Mouse (Mus musculus) embryonic facial prominence, embryonic 11.5 days (tissue): ENCODE results near the gene Mfsd12. TPM values are rescaled to one million over a fixed set of nuclear protein-coding genes. Genes with fewer than 3 reads are reported as not detected.
A peak's percentile ranks its signal among the peaks of the same experiment; 100 is the strongest.

Experiments used
- ATAC-seq: fragments of 200-750 bp; cut with Nextera tagmentation; replicated peaks from 2 replicates; pipeline ENCODE4 v1.8.0; 2017; ENCODE audit warnings: low read depth; ENCODE audit not compliant: insufficient number of reproducible peaks, low FRiP score, low TSS enrichment
- DNase-seq: peaks from one replicate; pipeline ENCODE4 v3.0.0-alpha.2; 2015; ENCODE audit warnings: low spot score
- H3K27ac ChIP-seq: fragments of 300-500 bp; sonication (generic); replicated peaks from 2 replicates; pipeline ENCODE4 v1.5.1; 2014; ENCODE audit warnings: mild to moderate bottlenecking, low read depth, low read length, control low read depth
- H3K27me3 ChIP-seq: fragments of 300-500 bp; sonication (generic); 2 replicates; pipeline ENCODE4 v1.6.1; 2014; ENCODE audit warnings: mild to moderate bottlenecking, low read length, moderate library complexity, mixed read lengths; ENCODE audit not compliant: control insufficient read depth, insufficient read depth
- H3K36me3 ChIP-seq: fragments of 300-500 bp; sonication (generic); replicated peaks from 2 replicates; pipeline ENCODE4 v1.6.1; 2014; ENCODE audit warnings: low read depth, mild to moderate bottlenecking, low read length, moderate library complexity, mixed read lengths; ENCODE audit not compliant: control insufficient read depth, insufficient read depth
- H3K4me1 ChIP-seq: fragments of 300-500 bp; sonication (generic); 2 replicates; pipeline ENCODE4 v1.6.1; 2014; ENCODE audit warnings: low read length, mixed read lengths; ENCODE audit not compliant: control insufficient read depth, insufficient read depth
- H3K4me2 ChIP-seq: fragments of 300-500 bp; sonication (generic); 2 replicates; pipeline ENCODE4 v1.6.1; 2014; ENCODE audit warnings: low read depth, mild to moderate bottlenecking, control low read depth, low read length, moderate library complexity
- H3K4me3 ChIP-seq: fragments of 300-500 bp; sonication (generic); 2 replicates; pipeline ENCODE4 v1.5.1; 2014; ENCODE audit warnings: low read depth, low read length, control low read depth
- H3K9ac ChIP-seq: fragments of 300-500 bp; sonication (generic); replicated peaks from 2 replicates; pipeline ENCODE4 v1.6.1; 2014; ENCODE audit warnings: mild to moderate bottlenecking, control low read depth, low read length
- H3K9me3 ChIP-seq: fragments of 300-500 bp; sonication (generic); replicated peaks from 2 replicates; pipeline ENCODE4 v1.6.1; 2016; ENCODE audit warnings: mild to moderate bottlenecking, low read length, inconsistent platforms, mixed read lengths; ENCODE audit not compliant: control insufficient read depth
- WGBS: fragments of 180-500 bp; shearing (Covaris S2); extraction: QIAGEN DNeasy Blood & Tissue Kit; methylation state at CpG from one replicate; pipeline ENCODE4 v1.1.7; 2014; 5-methylcytosine and 5-hydroxymethylcytosine counted together
- polyA plus RNA-seq: library from polyadenylated mRNA; unstranded; fragments of >200 nt; fragmentation: Nextera tagmentation; extraction: Ambion mirVana; gene quantifications from 2 replicates; pipeline ENCODE4 v1.2.1, GENCODE M21; 2014

Gene Mfsd12
- polyA plus RNA-seq, 1 experiment from 2014 or later: 4.0 TPM

DNA sequence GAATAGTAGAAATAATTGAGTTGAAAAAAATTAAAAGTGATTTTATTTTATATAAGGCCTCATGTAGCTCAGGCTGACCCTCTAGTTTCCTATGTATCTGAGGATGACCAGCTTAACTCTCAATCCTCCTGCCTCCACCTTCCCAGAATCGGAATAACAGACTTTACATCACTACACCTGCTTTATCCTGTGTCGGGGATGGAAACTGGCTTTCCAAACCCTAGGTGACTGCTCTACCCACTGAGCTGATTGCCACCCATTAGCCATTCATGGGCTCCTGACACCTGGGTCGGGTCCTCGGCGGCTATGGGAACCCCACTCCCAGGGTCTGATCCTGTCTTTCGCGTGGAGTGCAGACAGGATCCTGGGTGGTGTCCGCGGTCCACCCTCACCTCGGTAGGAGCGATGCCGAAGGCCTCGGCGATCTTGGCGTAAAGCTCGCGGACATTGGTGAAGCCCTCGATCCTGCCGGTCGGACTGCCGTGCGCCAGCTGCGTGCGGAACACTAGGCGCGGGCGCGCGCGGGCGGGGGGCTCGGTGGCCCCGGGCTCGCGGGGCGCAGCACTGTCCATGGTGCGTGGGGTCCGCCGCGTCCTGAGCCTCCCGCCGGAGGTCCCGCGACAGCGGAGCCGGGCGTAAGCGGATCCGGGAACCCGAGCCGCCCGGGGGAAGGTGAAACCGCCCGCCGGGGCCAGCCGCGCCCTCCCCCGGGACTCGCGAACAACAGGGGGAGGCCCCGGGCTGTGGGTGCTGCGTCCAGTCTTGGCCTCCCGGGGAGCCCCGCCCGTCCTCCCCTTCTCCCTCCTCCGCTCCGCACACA, 14.4 kb upstream of the Mfsd12 start, which contains the start of gene Gipc3:
Gipc3 (minus strand) TSS at position 581 of the 820 bp plus-strand sequence.
- peak within 1 kb of the TSS; percentile 48 for H3K9ac ChIP-seq
- no peaks in the 10 kb centered on the region; the same call in 1 of the 2 replicates for H3K36me3 ChIP-seq
- H3K4me2 ChIP-seq: peak within 1 kb of the TSS; percentile 65
- WGBS: 6% methylated on average over 49 of the region's 67 CpGs
- H3K9me3 ChIP-seq: no peaks in the 10 kb centered on the region
- H3K27me3 ChIP-seq: peaks cover 34% of the 10 kb centered on the region
- H3K27ac ChIP-seq: no peak within 1 kb of the TSS
- peak within 1 kb of the TSS; percentile 40 for H3K4me3 ChIP-seq
- peaks cover 6% of the 10 kb centered on the region; the same call in 1 of the 2 replicates for H3K4me1 ChIP-seq
- no peak for ATAC-seq
- no peak for DNase-seq

DNA sequence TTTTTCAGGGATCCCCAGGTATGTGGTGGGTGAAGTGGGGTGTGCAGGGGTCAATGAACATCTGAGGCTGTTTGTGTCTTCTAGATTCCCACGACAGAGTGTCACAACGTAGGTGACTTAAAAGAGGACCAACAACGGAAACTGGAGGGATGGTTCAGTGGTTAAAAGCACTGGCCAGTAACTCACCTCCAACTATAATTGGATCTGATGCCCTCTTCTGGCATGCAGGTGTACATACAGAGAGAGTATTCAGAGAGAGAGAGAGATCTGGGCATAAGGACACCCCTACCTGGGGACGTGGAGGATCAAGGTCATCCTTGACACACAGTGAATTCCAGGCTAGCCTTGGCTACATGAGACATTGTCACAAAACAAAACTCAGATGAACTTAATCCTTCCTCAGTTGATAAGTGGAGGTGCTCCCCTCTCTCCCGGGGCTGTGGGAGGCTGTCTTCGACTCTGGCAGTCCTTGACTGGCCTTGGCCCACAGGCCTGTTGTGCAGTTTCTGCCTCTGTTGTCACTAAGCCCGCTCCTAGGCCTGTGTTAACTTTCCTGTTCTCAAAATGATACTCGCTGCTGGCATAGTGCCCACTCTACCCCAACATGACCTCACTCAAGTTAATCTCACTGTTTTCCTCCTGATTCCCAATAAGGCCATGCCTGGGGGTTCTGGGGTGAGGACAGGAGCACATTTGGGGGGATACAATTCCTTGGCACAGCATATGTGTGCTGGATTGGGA, 12.7 kb upstream of the Mfsd12 start:
- no peaks in the 10 kb centered on the region; the same call in none of the 2 replicates for H3K36me3 ChIP-seq
- H3K9ac ChIP-seq: no peak overlapping the region
- H3K4me3 ChIP-seq: no peak overlapping the region
- H3K4me2 ChIP-seq: no peak overlapping the region
- peaks cover 34% of the 10 kb centered on the region for H3K27me3 ChIP-seq
- DNase-seq (no peak), ATAC-seq (no peak)
- 56% methylated on average over 8 of the region's 8 CpGs for WGBS
- H3K4me1 ChIP-seq: peaks cover 12% of the 10 kb centered on the region
- no peaks in the 10 kb centered on the region for H3K9me3 ChIP-seq
- no peak overlapping the region for H3K27ac ChIP-seq

DNA sequence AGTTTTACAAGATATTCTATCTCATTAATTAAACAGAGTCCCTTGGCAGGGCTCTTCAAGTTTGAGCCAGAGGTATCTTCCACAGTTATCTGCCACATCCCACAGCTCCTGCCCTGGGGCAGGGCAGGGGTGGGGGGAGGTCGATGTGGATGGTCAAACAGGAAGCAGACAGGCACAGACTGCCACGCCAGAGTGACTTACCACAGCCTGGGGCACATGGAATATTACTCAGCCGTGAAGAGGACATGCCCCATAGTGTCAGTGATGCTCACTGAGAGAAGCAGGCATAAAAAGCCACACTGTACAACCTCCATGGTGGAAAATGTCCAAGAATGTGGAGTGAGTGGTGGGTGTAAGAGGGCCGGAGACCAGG, 12.1 kb upstream of the Mfsd12 start:
- no peak overlapping the region for H3K4me2 ChIP-seq
- no peak overlapping the region for H3K27ac ChIP-seq
- H3K9ac ChIP-seq: no peak overlapping the region
- DNase-seq: no peak
- peaks cover 34% of the 10 kb centered on the region for H3K27me3 ChIP-seq
- 84% methylated on average over 4 of the region's 4 CpGs for WGBS
- no peaks in the 10 kb centered on the region; the same call in none of the 2 replicates for H3K36me3 ChIP-seq
- peaks cover 12% of the 10 kb centered on the region for H3K4me1 ChIP-seq
- H3K9me3 ChIP-seq: no peaks in the 10 kb centered on the region
- no peak for ATAC-seq
- H3K4me3 ChIP-seq: no peak overlapping the region

DNA sequence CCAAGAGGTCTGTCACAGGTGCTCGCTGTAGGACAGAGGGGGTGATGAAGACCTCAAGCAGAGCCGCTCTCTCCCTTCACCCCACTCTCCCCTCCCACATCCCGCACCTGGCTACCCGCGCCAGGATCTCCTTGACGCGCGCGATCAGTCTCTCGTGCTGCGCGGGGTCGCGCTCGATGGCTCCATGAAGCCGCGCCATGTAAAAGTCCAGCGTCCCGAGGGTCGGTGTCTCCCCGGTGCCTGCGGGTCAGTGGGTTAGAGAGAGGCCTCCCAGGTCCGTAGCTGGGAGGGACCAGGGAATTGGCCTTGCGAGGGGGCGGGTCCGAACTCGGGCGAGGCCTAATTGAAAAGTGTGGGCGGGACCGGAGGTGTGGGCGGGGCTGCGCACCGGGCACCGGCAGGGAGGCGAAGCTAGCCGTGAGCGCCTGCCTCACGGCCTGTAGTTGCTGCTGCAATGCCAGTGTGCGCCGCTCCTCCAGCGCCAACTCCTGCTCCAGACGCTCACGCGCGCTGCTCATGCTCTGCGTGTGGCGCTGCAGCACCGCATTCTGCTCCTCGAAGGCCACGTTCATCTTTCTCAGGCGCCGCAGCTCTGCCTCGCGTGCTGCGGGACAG, 10.7 kb upstream of the Mfsd12 start:
- WGBS: 8% methylated on average over 54 of the region's 55 CpGs
- Histone ChIP-seq H3K4me1 (peaks cover 12% of the 10 kb centered on the region), H3K4me3 (peak overlapping the region; percentile 19; the same call in 1 of the 2 replicates)

DNA sequence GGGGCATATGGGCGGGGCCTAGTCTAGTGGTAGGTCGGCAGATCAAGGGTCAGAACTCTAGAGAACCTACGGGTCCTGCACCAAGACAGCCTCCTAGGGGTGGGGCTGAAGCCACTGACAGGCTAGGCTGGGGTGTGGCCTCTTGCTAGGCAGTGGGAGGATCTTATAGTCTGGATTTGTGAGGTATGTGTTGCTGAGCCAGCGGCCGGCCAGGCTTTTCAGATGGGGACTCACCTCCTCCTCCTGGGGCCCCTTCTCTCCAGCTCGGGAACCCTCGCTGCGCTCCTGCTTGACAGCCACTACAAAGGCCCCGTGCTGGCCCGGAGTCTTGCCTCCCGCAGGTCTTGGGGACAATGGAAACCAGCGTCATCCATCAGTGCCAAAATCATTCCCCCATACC, 8.1 kb upstream of the Mfsd12 start:
- DNase-seq (peak; percentile 35), ATAC-seq (no peak)
- Histone ChIP-seq H3K36me3 (no peaks in the 10 kb centered on the region; the same call in none of the 2 replicates), H3K4me1 (peaks cover 6% of the 10 kb centered on the region), H3K4me3 (peak overlapping the region; percentile 87), H3K27me3 (peaks cover 5% of the 10 kb centered on the region), H3K9ac (peak overlapping the region; percentile 87), H3K27ac (no peak overlapping the region), H3K9me3 (no peaks in the 10 kb centered on the region), H3K4me2 (peak overlapping the region; percentile 40)
- WGBS: 3% methylated on average over 12 of the region's 12 CpGs

More for the DNA sequence above, 10.7 kb upstream of the Mfsd12 start:
- no peak overlapping the region for H3K27ac ChIP-seq
- no peaks in the 10 kb centered on the region for H3K9me3 ChIP-seq
- no peaks in the 10 kb centered on the region; the same call in none of the 2 replicates for H3K36me3 ChIP-seq
- peak overlapping the region; percentile 39 for H3K9ac ChIP-seq
- peaks cover 28% of the 10 kb centered on the region for H3K27me3 ChIP-seq
- peak; percentile 79 for DNase-seq
- peak overlapping the region; percentile 45 for H3K4me2 ChIP-seq
- ATAC-seq: no peak

DNA sequence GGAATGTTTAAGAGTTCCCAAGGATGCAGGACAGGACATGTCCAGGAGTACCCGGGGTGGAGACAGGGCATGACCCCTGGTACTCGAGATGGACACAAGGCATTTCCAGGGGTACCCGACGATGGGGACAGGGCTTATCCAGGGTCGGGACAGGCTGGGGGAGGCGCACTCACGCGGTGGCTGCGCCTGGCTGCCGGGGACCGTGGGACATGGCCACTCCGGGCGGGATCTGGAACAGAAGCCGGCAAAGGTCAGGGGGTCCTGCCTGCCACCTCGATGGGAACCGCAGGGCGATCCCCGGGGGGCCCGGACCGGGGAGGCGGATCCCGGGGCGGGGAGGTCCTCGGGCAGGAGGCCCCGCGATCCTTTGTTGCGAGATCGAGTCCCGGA, 7.3 kb upstream of the Mfsd12 start:
- H3K9me3 ChIP-seq: no peaks in the 10 kb centered on the region
- H3K4me2 ChIP-seq: peak overlapping the region; percentile 40
- DNase-seq (no peak), ATAC-seq (peak; percentile 6; the same call in 1 of the 2 replicates)
- H3K4me3 ChIP-seq: peak overlapping the region; percentile 87
- H3K4me1 ChIP-seq: peaks cover 6% of the 10 kb centered on the region
- H3K27ac ChIP-seq: no peak overlapping the region
- H3K36me3 ChIP-seq: no peaks in the 10 kb centered on the region; the same call in none of the 2 replicates
- 0% methylated on average over 23 of the region's 29 CpGs for WGBS
- H3K27me3 ChIP-seq: no peaks in the 10 kb centered on the region; the same call in none of the 2 replicates
- H3K9ac ChIP-seq: peak overlapping the region; percentile 87

DNA sequence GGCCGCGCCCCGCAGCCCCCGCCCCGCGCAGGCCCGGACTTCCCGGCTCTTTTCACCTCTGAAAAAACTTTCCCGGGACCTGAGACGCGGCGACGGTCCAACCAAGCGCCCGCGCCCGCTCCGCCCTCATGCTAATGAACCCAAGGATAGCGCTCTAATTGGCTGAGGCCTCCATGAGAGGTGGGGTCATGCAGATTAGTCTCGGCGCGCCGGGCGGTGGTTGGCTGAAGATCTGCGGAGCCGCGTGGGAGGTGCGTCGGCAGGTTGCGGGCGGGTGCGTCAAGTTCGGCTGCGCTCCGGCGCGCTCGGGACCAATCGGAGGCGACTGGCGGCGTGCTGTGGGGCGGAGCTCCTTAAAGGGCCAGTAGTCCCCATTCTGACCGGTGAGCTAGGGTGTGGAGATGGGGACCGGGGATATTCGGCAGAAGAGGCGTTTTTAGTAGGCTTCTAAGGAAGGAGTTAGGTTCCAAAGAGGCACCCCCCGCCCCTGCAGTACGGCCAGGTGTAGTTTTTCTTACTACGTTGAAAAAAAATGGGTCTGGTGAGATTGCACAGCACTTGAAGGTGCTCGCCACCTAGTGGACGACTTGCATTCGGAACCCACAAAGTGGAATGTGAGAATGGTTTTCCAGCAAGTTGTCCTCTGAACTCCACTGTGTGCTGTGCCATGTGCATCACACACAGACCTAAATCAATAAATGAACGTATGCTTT, 6.8 kb upstream of the Mfsd12 start, which contains the start of gene Hmg20b:
Hmg20b (minus strand) TSS at position 130 of the 713 bp plus-strand sequence.
- under 1% methylated on average over 53 of the region's 54 CpGs for WGBS
- Histone ChIP-seq H3K9ac (peak within 1 kb of the TSS; percentile 87), H3K27me3 (no peaks in the 10 kb centered on the region), H3K27ac (no peak within 1 kb of the TSS), H3K4me3 (peak within 1 kb of the TSS; percentile 87), H3K9me3 (no peaks in the 10 kb centered on the region), H3K4me1 (peaks cover 6% of the 10 kb centered on the region), H3K4me2 (peak within 1 kb of the TSS; percentile 40), H3K36me3 (no peaks in the 10 kb centered on the region; the same call in none of the 2 replicates)
- DNase-seq (peak; percentile 99), ATAC-seq (peak; percentile 91)
